Mouse (Mus musculus) stomach, postnatal 0 days (tissue): ENCODE results near the gene Cmip.

ENCODE experiments used
- CTCF ChIP-seq: IDR thresholded peaks from 2 replicates; pipeline ENCODE4 v1.5.1; 2016; ENCODE audit warnings: antibody characterized with exemption, low read depth, mild to moderate bottlenecking, moderate library complexity
- EP300 ChIP-seq: optimal IDR thresholded peaks from 2 replicates; pipeline ENCODE3; 2016; ENCODE audit warnings: antibody characterized with exemption

DNA sequence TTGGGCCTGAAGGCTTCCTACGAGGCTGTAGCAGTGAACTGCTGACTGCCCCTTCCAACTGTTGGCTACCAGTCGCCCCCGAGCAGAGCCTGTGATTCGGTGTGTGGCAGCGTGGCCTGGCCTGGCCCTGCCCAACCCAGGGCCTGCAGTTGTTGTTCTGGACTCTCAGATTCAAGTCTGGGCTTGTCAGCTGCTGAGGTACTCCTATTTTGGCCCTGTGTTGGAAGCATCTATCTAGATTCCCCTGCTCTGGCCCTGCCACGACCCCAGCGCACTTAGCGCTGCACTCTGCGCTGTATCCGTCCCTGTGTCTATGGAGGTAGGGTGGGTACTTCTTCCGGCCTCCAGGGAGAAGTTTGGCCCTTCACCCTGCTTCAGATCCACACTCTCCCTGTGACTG, 45.2 kb downstream of the Cmip start:
- no peak for TF ChIP-seq CTCF
- TF ChIP-seq EP300, result no peak
